Mouse (Mus musculus): Measurements from ENCODE around the gene AC161166.1. TPM values are rescaled to one million over a fixed set of nuclear protein-coding genes. Genes with fewer than 3 reads are reported as not detected.

Gene AC161166.1
- polyA plus RNA-seq (2012; rRNA removed) (not detected in 2 replicates), polyA plus RNA-seq (2014; fragmentation: Nextera tagmentation; extraction: Ambion mirVana) (not detected in 2 replicates)

- Histone ChIP-seq H3K9me3 (ENCODE audit: control insufficient read depth, low read length) (no peaks in the 10 kb centered on the region), H3K27me3 (ENCODE audit: control insufficient read depth, insufficient read depth, low read length) (no peaks in the 10 kb centered on the region), H3K4me3 (ENCODE audit: insufficient read depth in 1 of 2, low read depth in 2 of 2, low read length in 2 of 2) (no peak within 1 kb of the TSS), H3K4me2 (ENCODE audit: low read depth) (no peak within 1 kb of the TSS), H3K9ac (replicated peaks) (no peak within 1 kb of the TSS), H3K36me3 (replicated peaks; ENCODE audit: control insufficient read depth, insufficient read depth, low read depth) (no peaks in the 10 kb centered on the region), H3K27ac (no peak within 1 kb of the TSS), H3K4me1 (replicated peaks; ENCODE audit: control insufficient read depth in 2 of 2, insufficient read depth in 2 of 2, low read length in 1 of 2) (peaks cover 0 to 4% of the 10 kb centered on the region in 2 experiments; a peak in 3 of 4 replicates)
- no peak for TF ChIP-seq CTCF (IDR thresholded peaks at IDR 0.05; ENCODE audit: low read depth)
- no peak for TF ChIP-seq EP300 (IDR thresholded peaks at IDR 0.05; ENCODE audit: low read depth)
- no peak for ATAC-seq (ENCODE audit: insufficient read depth)
- no peak for DNase-seq (ENCODE audit: low read depth in 3 of 3, low spot score in 3 of 3)
- WGBS (ENCODE audit: insufficient replicate concordance) = 66% methylated on average over 7 of the region's 7 CpGs
These were observed at the start of gene AC161166.1 for GRCm38 (mm10) chr7:24512355-24512754. TSS of gene AC161166.1 (minus strand) at chr7:24512455.

GRCm38 (mm10) chr7:24561450-24561849 lies 49.2 kb upstream of the AC161166.1 start:
- no peak overlapping the region for H3K9ac ChIP-seq (replicated peaks)
- no peak overlapping the region for H3K4me2 ChIP-seq (ENCODE audit: low read depth)
- TF ChIP-seq EP300 (IDR thresholded peaks at IDR 0.05; ENCODE audit: low read depth) (no peak), CTCF (IDR thresholded peaks at IDR 0.05; ENCODE audit: low read depth) (no peak)
- ATAC-seq (ENCODE audit: insufficient read depth) = no peak
- no peak overlapping the region for H3K4me3 ChIP-seq (ENCODE audit: insufficient read depth in 1 of 2, low read depth in 2 of 2, low read length in 2 of 2)
- H3K4me1 ChIP-seq (replicated peaks; ENCODE audit: control insufficient read depth in 2 of 2, insufficient read depth in 2 of 2, low read length in 1 of 2) = no peaks in the 10 kb centered on the region
- H3K27me3 ChIP-seq (ENCODE audit: control insufficient read depth, insufficient read depth, low read length) = no peaks in the 10 kb centered on the region
- no peak overlapping the region for H3K27ac ChIP-seq
- H3K36me3 ChIP-seq (replicated peaks; ENCODE audit: control insufficient read depth, insufficient read depth, low read depth) = peaks cover 7% of the 10 kb centered on the region; the same call in 1 of the 2 replicates
- no peaks in the 10 kb centered on the region for H3K9me3 ChIP-seq (ENCODE audit: control insufficient read depth, low read length)
- 81% methylated on average over 4 of the region's 4 CpGs for WGBS (ENCODE audit: insufficient replicate concordance)
- no peak for DNase-seq (ENCODE audit: low read depth in 3 of 3, low spot score in 3 of 3)

- H3K27me3 ChIP-seq (ENCODE audit: control insufficient read depth, insufficient read depth, low read length) = no peaks in the 10 kb centered on the region
- no peaks in the 10 kb centered on the region for H3K9me3 ChIP-seq (ENCODE audit: control insufficient read depth, low read length)
- DNase-seq (ENCODE audit: low read depth in 3 of 3, low spot score in 3 of 3) (no peak), ATAC-seq (ENCODE audit: insufficient read depth) (no peak)
- H3K4me3 ChIP-seq (ENCODE audit: insufficient read depth in 1 of 2, low read depth in 2 of 2, low read length in 2 of 2) = no peak overlapping the region
- H3K4me2 ChIP-seq (ENCODE audit: low read depth) = no peak overlapping the region
- TF ChIP-seq EP300 (IDR thresholded peaks at IDR 0.05; ENCODE audit: low read depth) (no peak), CTCF (IDR thresholded peaks at IDR 0.05; ENCODE audit: low read depth) (no peak)
- H3K27ac ChIP-seq = no peak overlapping the region
- 84% methylated on average over 10 of the region's 10 CpGs for WGBS (ENCODE audit: insufficient replicate concordance)
- peaks cover 0 to 2% of the 10 kb centered on the region in 2 experiments; a peak in 1 of 4 replicates for H3K4me1 ChIP-seq (replicated peaks; ENCODE audit: control insufficient read depth in 2 of 2, insufficient read depth in 2 of 2, low read length in 1 of 2)
- peaks cover 4% of the 10 kb centered on the region; the same call in 1 of the 2 replicates for H3K36me3 ChIP-seq (replicated peaks; ENCODE audit: control insufficient read depth, insufficient read depth, low read depth)
- H3K9ac ChIP-seq (replicated peaks) = no peak overlapping the region
These were observed 43.5 kb upstream of the AC161166.1 start for GRCm38 (mm10) chr7:24555786-24556185.

- no peak overlapping the region for H3K27ac ChIP-seq
- peaks cover 2% of the 10 kb centered on the region for H3K36me3 ChIP-seq (replicated peaks; ENCODE audit: control insufficient read depth, insufficient read depth, low read depth)
- H3K9me3 ChIP-seq (ENCODE audit: control insufficient read depth, low read length) = no peaks in the 10 kb centered on the region
- no peak overlapping the region for H3K4me2 ChIP-seq (ENCODE audit: low read depth)
- no peak overlapping the region for H3K9ac ChIP-seq (replicated peaks)
- WGBS (ENCODE audit: insufficient replicate concordance) = 69% methylated on average over 12 of the region's 12 CpGs
- peaks cover 0 to 7% of the 10 kb centered on the region in 2 experiments; a peak in 2 of 4 replicates for H3K4me1 ChIP-seq (replicated peaks; ENCODE audit: control insufficient read depth in 2 of 2, insufficient read depth in 2 of 2, low read length in 1 of 2)
- ATAC-seq (ENCODE audit: insufficient read depth) (peak; percentile 77), DNase-seq (ENCODE audit: low read depth in 3 of 3, low spot score in 3 of 3) (no peak)
- TF ChIP-seq CTCF (IDR thresholded peaks at IDR 0.05; ENCODE audit: low read depth) (no peak), EP300 (IDR thresholded peaks at IDR 0.05; ENCODE audit: low read depth) (no peak)
- H3K4me3 ChIP-seq (ENCODE audit: insufficient read depth in 1 of 2, low read depth in 2 of 2, low read length in 2 of 2) = no peak overlapping the region
- H3K27me3 ChIP-seq (ENCODE audit: control insufficient read depth, insufficient read depth, low read length) = no peaks in the 10 kb centered on the region
These were observed 39.9 kb upstream of the AC161166.1 start for GRCm38 (mm10) chr7:24551985-24552759.

- DNase-seq (ENCODE audit: low read depth in 3 of 3, low spot score in 3 of 3) = no peak
- Histone ChIP-seq H3K4me3 (ENCODE audit: insufficient read depth in 1 of 2, low read depth in 2 of 2, low read length in 2 of 2) (peak overlapping the region; percentile 92 to 93), H3K36me3 (replicated peaks; ENCODE audit: control insufficient read depth, insufficient read depth, low read depth) (peaks cover 2% of the 10 kb centered on the region), H3K9me3 (ENCODE audit: control insufficient read depth, low read length) (no peaks in the 10 kb centered on the region), H3K27me3 (ENCODE audit: control insufficient read depth, insufficient read depth, low read length) (no peaks in the 10 kb centered on the region), H3K27ac (peak overlapping the region; percentile 33), H3K4me2 (ENCODE audit: low read depth) (peak overlapping the region; percentile 87), H3K9ac (replicated peaks) (peak overlapping the region; percentile 89), H3K4me1 (replicated peaks; ENCODE audit: control insufficient read depth in 2 of 2, insufficient read depth in 2 of 2, low read length in 1 of 2) (peaks cover 0 to 12% of the 10 kb centered on the region in 2 experiments; a peak in 3 of 4 replicates)
- WGBS (ENCODE audit: insufficient replicate concordance) = 27% methylated on average over 13 of the region's 13 CpGs
- TF ChIP-seq EP300 (IDR thresholded peaks at IDR 0.05; ENCODE audit: low read depth) (no peak), CTCF (IDR thresholded peaks at IDR 0.05; ENCODE audit: low read depth) (no peak)
- no peak for ATAC-seq (ENCODE audit: insufficient read depth)
These were observed 35.3 kb upstream of the AC161166.1 start for GRCm38 (mm10) chr7:24547534-24548036.

Data from liver, embryonic 14.5 days (tissue).